Mouse (Mus musculus) CH12.LX (cell line): Measurements from ENCODE around the gene Pde5a. TPM values are rescaled to one million over a fixed set of nuclear protein-coding genes. Genes with fewer than 3 reads are reported as not detected.
A peak's percentile ranks its signal among the peaks of the same experiment; 100 is the strongest.

Experiments
- DNase-seq: peaks from one replicate; pipeline ENCODE4 v3.0.0-alpha.2; 2013; ENCODE audit errors: extremely low read depth
- H3K27ac ChIP-seq: 2 replicates; pipeline ENCODE4 v1.5.1; 2012; ENCODE audit warnings: low read depth, mild to moderate bottlenecking, control low read depth, moderate library complexity; ENCODE audit not compliant: insufficient read depth
- H3K27me3 ChIP-seq: replicated peaks from 2 replicates; pipeline ENCODE3; 2012; ENCODE audit warnings: inconsistent platforms
- H3K36me3 ChIP-seq, 2 experiments: replicated peaks in 1 of 2; 2 replicates each; pipeline versions ENCODE3 to v1.6.1; 2012; ENCODE audit warnings: inconsistent platforms in 1 of 2, low read length in 1 of 2, mild to moderate bottlenecking in 1 of 2, mixed read lengths in 1 of 2, moderate library complexity in 1 of 2; ENCODE audit not compliant: control insufficient read depth in 1 of 2, insufficient read depth in 1 of 2
- H3K4me1 ChIP-seq, 2 experiments: 2 replicates each; pipeline ENCODE4 v1.6.1; 2012; ENCODE audit warnings: inconsistent platforms in 1 of 2, moderate library complexity in 1 of 2; ENCODE audit not compliant: insufficient read depth in 2 of 2, control insufficient read depth in 1 of 2
- H3K4me2 ChIP-seq: 2 replicates; pipeline ENCODE4 v1.6.1; 2012; ENCODE audit warnings: low read depth, mild to moderate bottlenecking, control low read depth; ENCODE audit not compliant: poor library complexity, insufficient read depth, severe bottlenecking
- H3K4me3 ChIP-seq, 3 experiments: fragments of 150-350 bp in 1 of 3; sonication (generic) in 1 of 3; replicated peaks in 1 of 3; 2 replicates each; pipeline versions ENCODE3 to v1.5.1; 2011 to 2012; ENCODE audit warnings: low read depth in 2 of 3, low read length in 2 of 3, mild to moderate bottlenecking in 2 of 3, moderate library complexity in 2 of 3, control low read depth in 1 of 3, improper control_type of control experiment in 1 of 3, inconsistent platforms in 1 of 3, mixed read lengths in 1 of 3; ENCODE audit not compliant: poor library complexity in 1 of 3
- H3K79me2 ChIP-seq: replicated peaks from 2 replicates; pipeline ENCODE4 v1.6.1; 2012; ENCODE audit warnings: mild to moderate bottlenecking, moderate library complexity; ENCODE audit not compliant: control insufficient read depth, poor library complexity, insufficient read depth, severe bottlenecking; ENCODE audit errors: extremely low read depth
- H3K9ac ChIP-seq: 2 replicates; pipeline ENCODE4 v1.6.1; 2012; ENCODE audit warnings: low read depth, mild to moderate bottlenecking, control low read depth, moderate library complexity; ENCODE audit not compliant: insufficient read depth
- H3K9me3 ChIP-seq: replicated peaks from 2 replicates; pipeline ENCODE3; 2012; ENCODE audit warnings: low read length, inconsistent platforms, mixed read lengths
- CHD1 ChIP-seq: IDR thresholded peaks from 2 replicates; pipeline ENCODE4 v1.6.1; 2012; ENCODE audit warnings: low read depth, low read length, improper control_type of control experiment, inconsistent platforms
- ELF1 ChIP-seq: IDR thresholded peaks from 2 replicates; pipeline ENCODE4 v1.6.1; 2014; ENCODE audit warnings: low read depth, mild to moderate bottlenecking, inconsistent platforms, low read length, improper control_type of control experiment
- ETS1 ChIP-seq: conservative IDR thresholded peaks from 2 replicates; pipeline ENCODE4 v1.6.1; 2012; ENCODE audit warnings: low read depth, mild to moderate bottlenecking, inconsistent platforms, low read length, improper control_type of control experiment, moderate library complexity
- GABPA ChIP-seq: IDR thresholded peaks from 2 replicates; pipeline ENCODE4 v1.6.1; 2012; ENCODE audit warnings: low read depth, low read length, improper control_type of control experiment, inconsistent platforms; ENCODE audit not compliant: insufficient replicate concordance
- IRF4 ChIP-seq: IDR thresholded peaks from 2 replicates; pipeline ENCODE4 v1.6.1; 2014; ENCODE audit warnings: low read depth, mild to moderate bottlenecking, inconsistent platforms, low read length, improper control_type of control experiment
- JUND ChIP-seq: conservative IDR thresholded peaks from 2 replicates; pipeline ENCODE4 v1.6.1; 2011; ENCODE audit warnings: low read depth, low read length, improper control_type of control experiment
- KAT2A ChIP-seq: IDR thresholded peaks from 2 replicates; pipeline ENCODE4 v1.6.1; 2012; ENCODE audit warnings: low read length, improper control_type of control experiment, inconsistent platforms; ENCODE audit not compliant: insufficient replicate concordance
- MAFK ChIP-seq: IDR thresholded peaks from 2 replicates; pipeline ENCODE4 v1.6.1; 2011; ENCODE audit warnings: low read length, improper control_type of control experiment; ENCODE audit not compliant: insufficient replicate concordance
- MAZ ChIP-seq: IDR thresholded peaks from 2 replicates; pipeline ENCODE4 v1.6.1; 2012; ENCODE audit warnings: low read depth, mild to moderate bottlenecking, inconsistent platforms, low read length, improper control_type of control experiment, moderate library complexity
- MEF2A ChIP-seq: IDR thresholded peaks from 2 replicates; pipeline ENCODE4 v1.6.1; 2014; ENCODE audit warnings: low read depth, mild to moderate bottlenecking, inconsistent platforms, low read length, improper control_type of control experiment, borderline replicate concordance
- MXI1 ChIP-seq: IDR thresholded peaks from 2 replicates; pipeline ENCODE4 v1.6.1; 2011; ENCODE audit warnings: mild to moderate bottlenecking, low read depth, low read length, improper control_type of control experiment
- MYC ChIP-seq: IDR thresholded peaks from 2 replicates; pipeline ENCODE4 v1.6.1; 2011; ENCODE audit warnings: low read depth, mild to moderate bottlenecking, improper control_type of control experiment, low read length
- PAX5 ChIP-seq: IDR thresholded peaks from 2 replicates; pipeline ENCODE4 v1.6.1; 2012; ENCODE audit warnings: low read length, inconsistent platforms, mixed read lengths
- POLR2AphosphoS2 ChIP-seq: IDR thresholded peaks from 2 replicates; pipeline ENCODE4 v1.6.1; 2011; ENCODE audit warnings: low read depth, low read length, improper control_type of control experiment
- RCOR1 ChIP-seq: conservative IDR thresholded peaks from 2 replicates; pipeline ENCODE4 v1.6.1; 2012; ENCODE audit warnings: low read depth, mild to moderate bottlenecking, inconsistent platforms, low read length, improper control_type of control experiment
- SIN3A ChIP-seq: IDR thresholded peaks from 2 replicates; pipeline ENCODE4 v1.6.1; 2012; ENCODE audit warnings: low read length, improper control_type of control experiment, inconsistent platforms
- SMC3 ChIP-seq: IDR thresholded peaks from 2 replicates; pipeline ENCODE4 v1.6.1; 2011; ENCODE audit warnings: low read depth, low read length, improper control_type of control experiment
- TBP ChIP-seq: conservative IDR thresholded peaks from 2 replicates; pipeline ENCODE4 v1.6.1; 2011; ENCODE audit warnings: low read depth, low read length, improper control_type of control experiment
- TCF12 ChIP-seq: IDR thresholded peaks from 2 replicates; pipeline ENCODE4 v1.6.1; 2014; ENCODE audit warnings: low read depth, mild to moderate bottlenecking, inconsistent platforms, low read length, improper control_type of control experiment
- ZC3H11A ChIP-seq: IDR thresholded peaks from 2 replicates; pipeline ENCODE4 v1.6.1; 2012; ENCODE audit warnings: low read depth, mild to moderate bottlenecking, inconsistent platforms, low read length, improper control_type of control experiment
- ZKSCAN1 ChIP-seq: IDR thresholded peaks from 2 replicates; pipeline ENCODE4 v1.6.1; 2012; ENCODE audit warnings: low read depth, inconsistent platforms, low read length, improper control_type of control experiment, borderline replicate concordance
- ZMIZ1 ChIP-seq: IDR thresholded peaks from 2 replicates; pipeline ENCODE4 v1.6.1; 2012; ENCODE audit warnings: low read depth, mild to moderate bottlenecking, inconsistent platforms, low read length, improper control_type of control experiment
- dilution Hi-C: fragments of 300-500 bp; cut with MboI; formaldehyde crosslinking; loops from 2 replicates; pipeline ENCODE4 v1.14.3; 2020; ENCODE audit warnings: low sequenced_read_pairs; ENCODE audit not compliant: extremely low pct_unique_long_range_greater_than_20kb, extremely low pct_ligation_motif_present
- in situ Hi-C: fragments of 300-500 bp; cut with MboI; formaldehyde crosslinking; loops from 3 replicates; pipeline ENCODE4 v1.14.3; 2019; ENCODE audit warnings: low sequenced_read_pairs, low pct_ligation_motif_present, low pct_unique_long_range_greater_than_20kb, mixed read lengths
- polyA plus RNA-seq: library from polyadenylated mRNA; unstranded; fragments of >175 nt; gene quantifications from 2 replicates; pipeline ENCODE4 v1.2.1, GENCODE M21; 2012; ENCODE audit warnings: low read depth; ENCODE audit not compliant: insufficient read length
- total RNA-seq, 2 experiments: library from RNA; depleted of rRNA; stranded (reverse); fragments of 300-350 nt in 1 of 2; fragments of >200 nt in 1 of 2; gene quantifications; 2 replicates each; pipeline ENCODE4 v1.2.3; 2012 to 2014

The Pde5a gene
- total and polyA plus RNA-seq, 3 experiments, result 0.60 to 1.1 (median 1.0) TPM

- in situ Hi-C loops (no loop called here), dilution Hi-C loops (no loop called here)
- Histone ChIP-seq H3K4me2 (no peak overlapping the region), H3K4me1 (no peaks in the 10 kb centered on the region), H3K27ac (no peak overlapping the region), H3K9ac (no peak overlapping the region), H3K4me3 (no peak overlapping the region), H3K36me3 (no peaks in the 10 kb centered on the region), H3K79me2 (no peaks in the 10 kb centered on the region), H3K27me3 (no peaks in the 10 kb centered on the region), H3K9me3 (no peaks in the 10 kb centered on the region)
- TF ChIP-seq MEF2A (no peak), IRF4 (no peak), TCF12 (no peak), JUND (no peak), MYC (no peak), GABPA (no peak), SIN3A (no peak), ZC3H11A (no peak), MXI1 (no peak), RCOR1 (no peak), MAFK (no peak), CHD1 (no peak), MAZ (no peak), ELF1 (no peak), ZMIZ1 (no peak), TBP (no peak), ZKSCAN1 (no peak)
- no peak for DNase-seq
Measured at GRCm38 (mm10) chr3:122895189-122895731, 166.5 kb downstream of the Pde5a start.

- Histone ChIP-seq H3K9ac (no peak overlapping the region), H3K27ac (no peak overlapping the region), H3K9me3 (no peaks in the 10 kb centered on the region)
Measured at GRCm38 (mm10) chr3:122898254-122898653, 169.5 kb downstream of the Pde5a start.

More at GRCm38 (mm10) chr3:122898254-122898653, 169.5 kb downstream of the Pde5a start:
- peak overlapping the region; percentile 1 for H3K4me2 ChIP-seq
- no peaks in the 10 kb centered on the region for H3K36me3 ChIP-seq
- in situ Hi-C loops (no loop called here), dilution Hi-C loops (no loop called here)
- H3K4me1 ChIP-seq, result no peaks in the 10 kb centered on the region
- H3K4me3 ChIP-seq, result no peak overlapping the region
- no peak for DNase-seq
- H3K79me2 ChIP-seq, result no peaks in the 10 kb centered on the region
- H3K27me3 ChIP-seq, result no peaks in the 10 kb centered on the region
- TF ChIP-seq POLR2AphosphoS2, result no peak
- no peak for TF ChIP-seq SMC3
- TF ChIP-seq ELF1, result no peak
- TF ChIP-seq ZKSCAN1, result no peak
- TF ChIP-seq ETS1, result no peak
- no peak for TF ChIP-seq KAT2A
- no peak for TF ChIP-seq PAX5
- TF ChIP-seq, all 38 proteins: peak for 0
